Mouse (Mus musculus): ENCODE results near the gene 1110004F10Rik.

1110004F10Rik gene

DNA sequence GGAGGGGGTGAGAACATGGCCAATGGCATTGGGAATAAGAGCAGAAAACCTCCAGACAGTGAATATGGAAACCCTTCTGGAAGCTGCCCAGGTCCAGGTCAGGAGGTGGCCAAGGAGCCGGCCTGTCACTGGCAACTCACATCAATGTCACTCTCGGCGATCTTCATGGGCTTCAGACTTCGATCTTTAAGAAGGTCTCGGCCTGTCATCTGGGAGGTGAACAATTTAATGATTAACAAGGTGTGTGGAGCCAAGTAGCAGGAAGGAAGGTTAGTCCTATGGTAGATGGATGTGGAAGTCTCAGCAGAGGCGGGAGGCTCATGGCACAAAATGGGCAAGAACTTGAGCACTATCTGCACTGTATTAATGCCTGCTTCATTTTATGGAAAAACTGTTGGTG, 105.8 kb downstream of the 1110004F10Rik start:
- no peak for DNase-seq (ENCODE audit: low spot score)

DNA sequence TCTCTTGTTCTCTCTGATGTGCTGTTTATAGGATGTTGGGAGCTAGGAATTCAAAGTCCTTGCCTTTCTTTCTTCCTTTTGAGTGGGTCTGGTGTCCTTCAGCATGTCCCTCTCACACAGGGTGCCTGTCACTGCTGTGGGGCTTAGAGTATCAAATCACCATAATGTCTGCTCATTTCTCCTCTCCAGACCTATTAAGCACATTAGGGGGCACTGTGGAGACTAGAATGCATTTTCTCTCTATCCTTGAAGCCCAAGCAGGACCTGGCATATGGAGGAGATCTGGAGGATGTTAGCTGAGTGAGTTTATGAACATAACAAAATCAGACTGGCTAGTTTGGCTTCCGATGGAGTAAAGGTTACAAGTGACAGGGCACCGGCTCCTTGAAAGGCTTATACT, 107.9 kb downstream of the 1110004F10Rik start:
- no peak for DNase-seq (ENCODE audit: low spot score)

DNA sequence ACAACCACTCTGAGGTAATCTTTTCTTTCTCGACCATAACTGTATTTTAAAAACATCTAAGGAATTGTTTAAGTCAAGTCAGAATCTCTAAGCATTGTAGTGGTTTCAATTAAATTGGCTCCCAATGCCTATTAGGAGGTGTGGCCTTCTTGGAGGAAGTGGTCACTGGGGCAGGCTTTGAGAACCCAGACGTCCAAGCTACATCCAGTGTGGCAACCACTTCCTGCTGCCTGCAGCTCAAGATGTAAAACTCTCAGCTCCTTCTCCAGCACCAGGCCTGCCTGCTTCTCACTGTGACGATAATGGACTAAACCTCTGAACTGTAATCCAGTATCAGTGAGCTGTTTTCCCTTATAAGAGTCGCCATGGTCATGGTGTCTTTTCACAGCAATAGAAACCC, 110.4 kb downstream of the 1110004F10Rik start:
- no peak for DNase-seq (ENCODE audit: low spot score)

DNA sequence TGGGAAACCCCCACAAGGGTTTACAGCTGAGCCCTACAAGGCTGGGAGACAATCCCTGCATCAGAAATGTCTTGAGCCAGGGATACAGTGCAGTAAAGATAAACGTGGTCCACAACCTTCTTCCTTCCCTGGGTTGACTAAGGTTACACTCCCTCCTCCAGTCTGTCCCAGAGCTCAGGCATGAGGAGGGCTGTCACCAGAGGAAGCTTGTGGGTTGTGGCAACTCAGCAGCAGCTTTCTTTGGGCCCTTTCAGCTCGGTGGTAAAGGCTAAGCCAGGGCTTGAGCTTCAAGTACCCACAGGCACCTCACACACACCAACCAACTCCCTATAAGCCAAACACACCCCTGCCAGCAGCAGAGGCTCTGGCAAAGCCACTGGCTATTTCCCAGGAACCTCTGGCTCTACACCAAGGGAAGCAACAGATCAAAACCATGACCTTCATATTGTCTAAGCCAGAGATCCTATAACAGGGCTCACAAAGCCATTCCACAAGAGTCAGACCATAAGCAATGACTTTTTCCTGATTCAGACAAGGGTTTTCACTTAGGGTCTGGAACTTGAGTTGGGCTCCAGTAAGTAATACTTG, 114.7 kb downstream of the 1110004F10Rik start:
- no peak for DNase-seq (ENCODE audit: low spot score)
